Mouse (Mus musculus): ENCODE measurements at regions not wholly inside any gene's neighbourhood (a gene's known extent, or its start where the extent isn't known, plus 50 kb on each side); places are given as distances from the start of the nearest gene placed in this dataset.

GRCm38 (mm10) chr2:30707099-30708000, 96.1 kb downstream of the 1700001O22Rik start:
- Histone ChIP-seq H3K4me1 (ENCODE audit: insufficient read depth) (peaks cover 42% of the 10 kb centered on the region), H3K27ac (ENCODE audit: low read depth) (peak overlapping the region; percentile 100), H3K9ac (peak overlapping the region; percentile 72), H3K4me3 (ENCODE audit: low read depth, low read length) (peak overlapping the region; percentile 32), H3K36me3 (ENCODE audit: insufficient read depth) (no peaks in the 10 kb centered on the region), H3K27me3 (ENCODE audit: insufficient read depth, low read length) (no peaks in the 10 kb centered on the region), H3K9me3 (ENCODE audit: low read depth, low read length) (no peaks in the 10 kb centered on the region), H3K4me2 (peak overlapping the region; percentile 89)
- TF ChIP-seq CTCF (IDR thresholded peaks at IDR 0.05; ENCODE audit: low read depth) = peak; percentile 43
- ATAC-seq (ENCODE audit: insufficient read depth) (peak; percentile 58), DNase-seq (peak; percentile 88)
- 4% methylated on average over 44 of the region's 44 CpGs for WGBS

GRCm38 (mm10) chr2:30706036-30706435, 97.4 kb downstream of the 1700001O22Rik start:
- DNase-seq = no peak
- WGBS = 70% methylated on average over 5 of the region's 5 CpGs
- Histone ChIP-seq H3K4me3 (ENCODE audit: low read depth, low read length) (no peak overlapping the region), H3K27ac (ENCODE audit: low read depth) (peak overlapping the region; percentile 100; the same call in 1 of the 2 replicates), H3K4me2 (no peak overlapping the region), H3K27me3 (ENCODE audit: insufficient read depth, low read length) (no peaks in the 10 kb centered on the region), H3K9ac (no peak overlapping the region), H3K4me1 (ENCODE audit: insufficient read depth) (peaks cover 35% of the 10 kb centered on the region), H3K9me3 (ENCODE audit: low read depth, low read length) (no peaks in the 10 kb centered on the region), H3K36me3 (ENCODE audit: insufficient read depth) (no peaks in the 10 kb centered on the region)
- no peak for TF ChIP-seq CTCF (IDR thresholded peaks at IDR 0.05; ENCODE audit: low read depth)
- no peak for ATAC-seq (ENCODE audit: insufficient read depth)

- TF ChIP-seq CTCF (IDR thresholded peaks at IDR 0.05; ENCODE audit: low read depth) = no peak
- Histone ChIP-seq H3K36me3 (ENCODE audit: insufficient read depth) (no peaks in the 10 kb centered on the region), H3K4me1 (ENCODE audit: insufficient read depth) (peaks cover 29% of the 10 kb centered on the region), H3K9ac (no peak overlapping the region), H3K27me3 (ENCODE audit: insufficient read depth, low read length) (no peaks in the 10 kb centered on the region), H3K27ac (ENCODE audit: low read depth) (peak overlapping the region; percentile 91; the same call in 1 of the 2 replicates), H3K9me3 (ENCODE audit: low read depth, low read length) (no peaks in the 10 kb centered on the region), H3K4me3 (ENCODE audit: low read depth, low read length) (no peak overlapping the region), H3K4me2 (no peak overlapping the region)
- 81% methylated on average over 1 of the region's 1 CpGs for WGBS
- DNase-seq (no peak), ATAC-seq (ENCODE audit: insufficient read depth) (no peak)
Measured at GRCm38 (mm10) chr2:30703308-30703707, 100.2 kb downstream of the 1700001O22Rik start.

GRCm38 (mm10) chr2:30702711-30703110, 100.8 kb downstream of the 1700001O22Rik start:
- Histone ChIP-seq H3K9me3 (ENCODE audit: low read depth, low read length) (no peaks in the 10 kb centered on the region), H3K27me3 (ENCODE audit: insufficient read depth, low read length) (no peaks in the 10 kb centered on the region), H3K4me3 (ENCODE audit: low read depth, low read length) (no peak overlapping the region), H3K9ac (peak overlapping the region; percentile 26), H3K4me2 (no peak overlapping the region), H3K27ac (ENCODE audit: low read depth) (peak overlapping the region; percentile 91), H3K36me3 (ENCODE audit: insufficient read depth) (no peaks in the 10 kb centered on the region), H3K4me1 (ENCODE audit: insufficient read depth) (peaks cover 28% of the 10 kb centered on the region)
- ATAC-seq (ENCODE audit: insufficient read depth) (peak; percentile 23; the same call in 1 of the 2 replicates), DNase-seq (peak; percentile 72)
- peak; percentile 16; the same call in 1 of the 2 replicates for TF ChIP-seq CTCF (IDR thresholded peaks at IDR 0.05; ENCODE audit: low read depth)
- WGBS = 5% methylated on average over 7 of the region's 7 CpGs

GRCm38 (mm10) chr2:30700890-30701289, 102.6 kb downstream of the 1700001O22Rik start:
- DNase-seq = no peak
- ATAC-seq (ENCODE audit: insufficient read depth) = no peak
- H3K36me3 ChIP-seq (ENCODE audit: insufficient read depth) = no peaks in the 10 kb centered on the region
- no peaks in the 10 kb centered on the region for H3K9me3 ChIP-seq (ENCODE audit: low read depth, low read length)
- H3K4me1 ChIP-seq (ENCODE audit: insufficient read depth) = peaks cover 26% of the 10 kb centered on the region
- no peaks in the 10 kb centered on the region for H3K27me3 ChIP-seq (ENCODE audit: insufficient read depth, low read length)
- WGBS = 82% methylated on average over 2 of the region's 2 CpGs
- no peak overlapping the region for H3K4me3 ChIP-seq (ENCODE audit: low read depth, low read length)
- no peak for TF ChIP-seq CTCF (IDR thresholded peaks at IDR 0.05; ENCODE audit: low read depth)
- no peak overlapping the region for H3K9ac ChIP-seq
- no peak overlapping the region for H3K4me2 ChIP-seq
- no peak overlapping the region for H3K27ac ChIP-seq (ENCODE audit: low read depth)

GRCm38 (mm10) chr2:30700471-30700870, 103.0 kb downstream of the 1700001O22Rik start:
- no peak for ATAC-seq (ENCODE audit: insufficient read depth)
- H3K9me3 ChIP-seq (ENCODE audit: low read depth, low read length) = no peaks in the 10 kb centered on the region
- H3K36me3 ChIP-seq (ENCODE audit: insufficient read depth) = no peaks in the 10 kb centered on the region
- no peak for TF ChIP-seq CTCF (IDR thresholded peaks at IDR 0.05; ENCODE audit: low read depth)
- H3K4me3 ChIP-seq (ENCODE audit: low read depth, low read length) = no peak overlapping the region
- peak overlapping the region; percentile 36; the same call in 1 of the 2 replicates for H3K4me2 ChIP-seq
- DNase-seq = no peak
- no peak overlapping the region for H3K9ac ChIP-seq
- WGBS = 87% methylated on average over 1 of the region's 1 CpGs
- H3K27me3 ChIP-seq (ENCODE audit: insufficient read depth, low read length) = no peaks in the 10 kb centered on the region
- peak overlapping the region; percentile 80; the same call in 1 of the 2 replicates for H3K27ac ChIP-seq (ENCODE audit: low read depth)
- peaks cover 30% of the 10 kb centered on the region for H3K4me1 ChIP-seq (ENCODE audit: insufficient read depth)

- ATAC-seq (ENCODE audit: insufficient read depth) (peak; percentile 65), DNase-seq (peak; percentile 84)
- no peak for TF ChIP-seq CTCF (IDR thresholded peaks at IDR 0.05; ENCODE audit: low read depth)
- peak overlapping the region; percentile 15; the same call in 1 of the 2 replicates for H3K9ac ChIP-seq
- peak overlapping the region; percentile 36 for H3K4me2 ChIP-seq
- H3K27me3 ChIP-seq (ENCODE audit: insufficient read depth, low read length) = no peaks in the 10 kb centered on the region
- peak overlapping the region; percentile 80 for H3K27ac ChIP-seq (ENCODE audit: low read depth)
- no peaks in the 10 kb centered on the region for H3K9me3 ChIP-seq (ENCODE audit: low read depth, low read length)
- H3K4me3 ChIP-seq (ENCODE audit: low read depth, low read length) = no peak overlapping the region
- 26% methylated on average over 6 of the region's 6 CpGs for WGBS
- peaks cover 30% of the 10 kb centered on the region for H3K4me1 ChIP-seq (ENCODE audit: insufficient read depth)
- no peaks in the 10 kb centered on the region for H3K36me3 ChIP-seq (ENCODE audit: insufficient read depth)
Measured at GRCm38 (mm10) chr2:30699797-30700454, 103.5 kb downstream of the 1700001O22Rik start.
